Mouse (Mus musculus) cerebellum, adult 2 months (tissue): Measurements from ENCODE around the gene Ankrd13d.

Source experiments
- CTCF ChIP-seq: fragments of 200-500 bp; IDR thresholded peaks from 2 replicates; pipeline ENCODE4 v1.5.1; 2011; ENCODE audit warnings: low read depth, mild to moderate bottlenecking, control low read depth, low read length, moderate library complexity, borderline replicate concordance; ENCODE audit not compliant: insufficient read depth
- POLR2A ChIP-seq: fragments of 200-500 bp; IDR thresholded peaks from 2 replicates; pipeline ENCODE4 v1.6.1; 2011; ENCODE audit warnings: low read length, control low read depth, borderline replicate concordance; ENCODE audit not compliant: insufficient read depth

DNA sequence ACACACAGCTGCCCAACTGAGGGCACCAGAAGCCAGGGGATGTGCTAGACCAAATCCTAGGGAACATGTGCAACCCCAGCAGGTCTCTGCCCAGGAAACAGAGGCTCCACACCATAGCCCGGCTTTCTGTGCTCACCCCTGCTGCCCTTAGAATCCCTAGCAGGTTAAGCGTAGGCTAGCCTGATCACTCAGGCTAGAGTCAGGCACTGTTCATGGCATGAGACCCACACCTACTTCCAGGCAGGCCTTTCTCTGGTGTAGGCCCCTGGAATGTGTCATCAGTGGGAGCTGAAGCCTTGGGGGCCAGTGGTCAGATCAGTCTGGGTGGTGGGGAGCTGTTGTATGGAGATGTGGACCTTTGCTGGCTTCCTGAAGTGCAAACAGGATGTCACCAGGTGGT, 13.7 kb upstream of the Ankrd13d start:
- TF ChIP-seq CTCF, result no peak
- no peak for TF ChIP-seq POLR2A
